Mouse (Mus musculus): Measurements from ENCODE around the gene Nedd4.

Nedd4 gene

DNA sequence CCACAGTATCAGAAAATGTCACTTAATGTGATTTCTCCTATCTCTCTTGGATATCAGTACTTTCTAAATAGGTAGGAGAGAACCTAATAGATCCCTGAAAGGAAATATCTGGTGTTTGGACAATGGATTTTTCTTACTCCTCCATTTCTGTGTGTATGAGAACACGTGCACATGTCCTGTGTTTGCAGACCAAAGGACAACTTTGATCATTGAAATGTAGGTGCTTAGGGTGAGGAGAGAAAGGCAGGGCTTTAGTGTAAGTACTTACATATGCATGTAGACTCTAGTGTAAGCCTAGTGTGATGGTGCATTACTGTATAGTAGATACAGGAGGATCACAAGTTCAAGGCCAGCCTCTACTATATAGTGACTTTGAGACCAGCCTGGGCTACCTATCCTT lies 21.1 kb downstream of the Nedd4 start:
- DNase-seq: no peak

DNA sequence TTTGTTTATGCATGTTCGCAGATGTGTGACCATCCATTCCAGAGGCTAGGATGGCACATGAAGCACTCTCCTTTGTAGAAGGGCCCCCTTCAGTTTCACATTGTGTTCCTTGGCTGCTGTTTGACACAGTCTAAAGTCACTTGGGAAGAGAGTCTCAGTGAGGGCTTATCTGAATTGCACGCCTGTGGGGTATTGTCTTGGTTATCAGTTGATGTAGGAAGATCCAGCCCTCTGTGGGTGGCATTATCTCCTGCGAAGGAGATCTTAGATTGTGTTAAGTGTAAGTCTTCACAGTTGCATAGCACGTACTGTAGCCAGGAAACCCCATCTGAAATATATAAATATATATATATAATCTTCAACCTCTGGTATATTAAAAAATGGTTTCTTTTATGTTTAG lies 23.1 kb downstream of the Nedd4 start:
- no peak for DNase-seq

DNA sequence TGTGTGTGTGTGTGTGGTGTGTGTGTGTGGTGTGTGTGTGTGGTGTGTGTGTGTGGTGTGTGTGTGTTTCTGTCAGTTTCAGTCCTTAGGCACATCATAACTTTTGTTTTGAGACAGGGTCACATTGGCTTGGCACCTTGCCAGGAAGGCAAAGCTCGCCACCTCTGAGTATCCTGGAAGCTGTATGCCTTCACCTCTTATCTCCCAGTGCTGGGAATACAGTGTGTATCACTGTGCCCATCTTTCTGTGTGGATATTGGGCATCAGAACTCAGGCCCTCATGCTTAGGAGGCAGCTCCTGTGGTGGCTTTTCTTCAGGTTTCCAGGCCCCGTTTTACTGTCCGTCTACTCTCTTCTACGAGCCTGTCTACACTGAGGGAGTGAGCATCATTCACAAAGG lies 24.4 kb downstream of the Nedd4 start:
- DNase-seq: no peak

DNA sequence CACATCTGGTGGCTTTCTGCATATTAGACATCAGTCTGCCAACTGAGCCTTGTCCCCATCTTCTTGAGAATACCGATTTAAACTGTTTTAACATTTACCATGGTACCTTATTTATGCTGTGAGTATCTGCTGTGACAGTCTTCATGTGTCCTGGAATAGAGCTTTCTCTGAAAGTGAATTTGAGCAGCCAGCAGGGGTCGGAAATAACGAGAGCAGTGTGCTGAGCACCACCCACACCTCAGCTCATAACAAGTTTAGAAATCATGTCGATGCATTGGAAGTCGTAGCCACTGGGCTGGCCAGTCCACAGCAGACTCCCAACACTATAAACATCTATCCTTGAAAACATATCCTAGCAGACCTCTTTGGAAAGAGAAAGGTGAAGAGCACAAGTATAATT lies 27.4 kb downstream of the Nedd4 start:
- DNase-seq: no peak

DNA sequence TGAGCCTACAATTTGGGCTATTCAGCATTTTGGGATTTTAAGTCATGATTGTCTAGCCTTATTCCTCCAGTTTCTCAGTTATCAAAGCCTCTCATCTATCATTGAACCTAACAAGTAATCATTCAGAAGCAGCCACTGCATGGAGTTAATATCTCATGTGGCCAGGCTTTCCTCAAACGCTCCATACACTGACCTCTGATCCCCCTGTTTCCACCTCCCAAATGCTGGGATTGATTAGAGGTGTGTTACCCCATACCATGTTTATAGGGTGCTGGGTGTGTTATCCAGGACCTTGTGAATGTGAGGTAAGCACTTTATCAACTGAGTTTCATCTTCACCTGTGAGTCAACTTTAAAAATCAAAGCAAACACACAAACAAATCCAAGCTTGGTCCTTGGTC lies 28.7 kb downstream of the Nedd4 start:
- DNase-seq: no peak

DNA sequence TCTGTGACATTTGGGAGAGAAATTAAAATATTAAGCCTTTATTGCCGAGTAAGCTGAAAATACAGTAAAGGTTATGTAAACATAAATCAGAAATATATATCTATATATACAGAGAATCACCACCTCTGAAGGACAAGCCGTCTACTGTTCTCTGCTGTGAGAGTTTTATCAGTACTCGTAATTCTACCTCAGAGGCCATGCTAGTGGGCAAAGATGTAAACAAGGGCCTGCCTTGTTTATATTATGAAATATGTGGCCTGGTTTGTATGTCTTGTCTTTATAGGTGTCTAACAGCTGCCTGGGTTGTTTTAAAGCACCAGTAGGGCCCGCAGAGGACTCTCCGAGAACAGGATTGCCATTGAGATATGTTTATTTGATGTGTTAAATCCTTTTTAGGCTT lies 29.8 kb downstream of the Nedd4 start:
- no peak for DNase-seq

DNA sequence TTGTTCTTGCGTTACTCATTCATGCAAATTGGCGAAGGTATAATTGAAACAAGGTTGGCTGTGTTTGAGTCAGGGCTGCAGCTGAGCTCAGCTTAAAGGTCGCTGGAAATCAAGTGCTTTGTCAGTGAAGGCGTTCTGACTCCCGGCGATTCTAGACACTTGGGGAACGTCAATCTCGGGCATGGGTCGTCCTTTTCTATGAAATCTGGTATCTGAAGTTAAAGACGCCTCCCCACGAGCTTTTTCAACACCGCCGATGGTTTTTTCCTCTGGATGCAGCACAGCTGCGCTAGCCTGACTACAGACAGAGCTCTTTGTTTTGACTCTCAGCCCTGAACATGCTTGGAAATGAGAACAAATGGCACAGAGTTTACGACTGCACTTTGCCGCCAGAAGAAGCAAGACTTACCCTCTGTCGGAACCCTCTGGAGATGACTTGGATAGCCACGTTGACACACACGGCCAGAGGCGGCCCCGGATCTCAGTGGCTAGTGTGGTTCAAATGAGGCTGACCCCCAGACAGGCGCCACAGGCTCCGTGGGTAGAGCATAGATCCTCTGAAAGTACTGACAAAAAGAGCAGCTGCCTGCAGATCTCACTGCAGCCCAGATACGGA lies 31.0 kb downstream of the Nedd4 start:
- DNase-seq: no peak

DNA sequence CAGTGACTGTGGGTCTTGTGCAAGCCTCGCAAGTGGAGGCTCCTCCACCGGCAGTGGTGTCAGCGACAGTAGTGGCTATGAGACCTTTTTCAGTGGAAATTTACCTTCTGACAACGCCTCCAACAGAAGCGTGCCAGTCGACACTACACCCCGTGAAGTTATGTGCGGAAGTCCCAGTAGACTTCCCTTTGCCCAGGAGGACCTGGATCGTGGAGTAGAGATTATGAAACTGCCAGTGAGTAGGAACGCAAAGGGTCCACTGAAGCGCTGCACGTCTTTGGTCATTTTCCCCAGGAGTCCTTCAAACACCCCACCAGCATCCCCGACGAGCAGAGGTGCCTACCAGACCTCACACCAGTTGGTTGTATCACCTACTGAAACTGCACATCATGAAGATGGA lies 31.7 kb downstream of the Nedd4 start:
- DNase-seq: no peak

DNA sequence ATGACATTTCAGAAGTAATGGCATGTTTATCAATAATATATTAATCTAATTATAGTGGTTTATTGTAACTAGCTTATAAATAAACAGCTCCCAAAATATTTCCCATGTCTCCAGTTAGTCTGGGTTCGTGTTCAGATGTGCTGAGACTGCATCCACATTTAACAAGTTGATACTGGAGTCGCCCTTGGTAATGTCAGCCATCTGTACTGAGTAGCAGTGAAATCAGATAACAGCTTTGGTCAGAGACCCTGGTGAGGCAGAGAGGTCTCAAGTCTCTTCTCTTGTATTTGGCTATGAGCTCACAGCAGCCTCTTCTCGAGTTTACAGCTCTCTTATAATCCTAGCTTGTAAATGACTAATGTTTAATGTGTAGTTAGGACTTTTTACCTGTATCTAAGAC lies 34.4 kb downstream of the Nedd4 start:
- no peak for DNase-seq

DNA sequence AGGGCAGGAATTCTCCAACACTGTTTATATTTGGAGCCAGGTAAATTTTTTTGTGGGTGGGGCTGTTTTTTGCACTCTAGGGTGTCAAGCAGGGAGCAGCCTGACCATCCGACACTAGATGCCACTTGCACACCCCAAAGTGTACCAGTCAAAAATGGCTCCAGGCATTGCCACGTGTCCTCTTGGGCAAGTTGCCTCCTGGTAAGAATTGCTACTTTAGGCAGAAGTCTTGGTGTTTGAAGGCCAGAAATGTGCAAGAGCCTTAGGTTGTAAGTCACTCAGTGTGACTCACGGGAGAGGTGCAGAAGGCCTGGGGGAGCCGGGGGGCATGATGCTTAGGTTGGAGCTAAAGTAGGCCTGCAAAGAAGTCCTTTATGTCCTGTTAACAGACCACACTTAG lies 35.6 kb downstream of the Nedd4 start:
- DNase-seq: no peak

DNA sequence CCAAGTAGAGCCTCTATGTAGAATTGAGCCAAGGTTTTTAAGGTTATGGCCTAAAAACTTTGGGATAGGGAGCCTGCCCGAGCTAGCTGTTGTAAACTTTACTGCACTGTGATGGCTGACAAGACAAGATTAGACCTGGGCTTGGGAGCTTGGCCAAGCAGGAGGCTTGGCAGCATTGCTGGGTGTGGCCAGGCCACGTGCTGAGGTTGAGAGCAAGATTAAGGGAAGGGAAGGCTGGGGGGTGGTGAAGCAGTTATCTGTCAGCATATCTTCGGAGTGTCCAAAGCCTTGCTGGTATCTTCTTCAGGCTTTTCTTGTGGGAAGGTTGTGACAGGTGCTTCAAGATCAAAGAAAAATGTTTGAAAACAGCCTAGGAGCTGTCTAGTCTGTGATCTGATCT lies 37.6 kb downstream of the Nedd4 start:
- DNase-seq: no peak

DNA sequence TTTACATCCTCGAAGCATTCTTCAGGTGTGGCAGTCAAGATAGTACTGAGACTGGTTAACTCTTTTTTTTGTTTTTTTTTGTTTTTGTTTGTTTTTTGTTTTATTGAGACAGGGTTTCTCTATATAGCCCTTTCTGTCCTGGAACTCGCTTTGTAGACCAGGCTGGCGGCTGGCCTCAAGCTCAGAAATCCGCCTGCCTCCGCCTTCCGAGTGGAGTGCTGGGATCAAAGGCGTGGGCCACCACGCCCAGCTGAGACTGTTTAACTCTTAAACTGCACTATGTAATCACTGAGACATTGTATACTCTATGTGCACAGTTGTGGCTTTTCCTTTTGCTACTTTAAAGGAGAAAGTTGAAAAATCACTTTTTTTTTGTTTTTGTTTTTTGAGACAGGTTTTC lies 39.3 kb downstream of the Nedd4 start:
- DNase-seq: no peak

DNA sequence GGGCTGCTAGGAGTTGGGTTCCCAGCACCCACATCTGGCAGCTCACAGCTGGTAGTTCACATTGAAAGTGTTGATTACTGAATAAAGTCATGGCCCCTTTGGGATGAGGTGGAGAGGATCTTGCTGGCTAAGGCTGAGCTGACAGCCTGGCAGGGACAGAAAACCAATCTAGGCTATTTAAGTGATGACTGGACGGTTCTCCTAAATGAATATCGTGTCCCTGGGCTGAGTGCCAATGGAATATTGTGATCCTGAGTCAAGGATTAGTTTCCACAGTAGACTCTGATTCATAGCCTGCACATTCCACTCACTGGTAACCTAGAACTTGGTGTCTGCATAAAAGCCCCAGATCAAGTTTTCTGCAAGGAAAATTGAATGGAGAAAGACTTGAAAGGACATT lies 39.9 kb downstream of the Nedd4 start:
- no peak for DNase-seq

DNA sequence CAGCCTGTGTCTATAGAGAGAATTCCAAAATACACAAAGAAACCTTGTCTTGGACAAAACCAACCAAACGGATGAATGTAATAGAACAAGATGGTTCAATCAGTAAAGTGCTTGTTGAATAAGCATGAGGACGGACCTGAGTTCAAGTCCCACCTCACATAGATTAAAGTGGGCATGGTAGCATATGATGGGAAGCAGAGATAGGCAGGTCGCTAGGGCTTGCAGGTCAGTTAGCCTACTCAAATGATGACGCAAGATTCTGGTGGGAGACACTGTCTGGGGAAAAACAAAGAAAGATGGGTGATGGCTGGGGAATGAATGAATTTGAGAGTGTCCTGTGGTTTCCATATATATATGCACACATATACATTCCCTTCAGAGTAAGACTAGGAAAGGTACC lies 41.0 kb downstream of the Nedd4 start:
- no peak for DNase-seq

DNA sequence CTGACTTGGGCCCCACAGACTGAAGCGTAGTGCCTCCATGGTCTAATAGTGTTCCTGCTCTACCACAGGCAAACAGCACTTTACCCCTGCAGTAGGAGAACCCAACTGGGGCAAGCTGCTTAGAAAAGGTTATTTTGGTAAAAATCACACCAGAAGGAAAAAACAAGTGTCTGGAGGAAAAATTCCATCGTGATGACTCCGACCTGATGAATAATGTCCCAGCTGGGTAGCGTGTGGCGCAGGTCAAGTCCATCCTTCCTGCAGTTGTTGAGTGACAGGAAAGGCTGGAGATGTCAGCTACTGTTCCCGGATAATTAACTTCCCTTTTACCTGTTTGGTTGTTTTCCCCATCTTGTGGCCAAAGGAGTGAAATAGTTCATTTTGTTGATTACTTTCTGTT lies 41.6 kb downstream of the Nedd4 start:
- no peak for DNase-seq

DNA sequence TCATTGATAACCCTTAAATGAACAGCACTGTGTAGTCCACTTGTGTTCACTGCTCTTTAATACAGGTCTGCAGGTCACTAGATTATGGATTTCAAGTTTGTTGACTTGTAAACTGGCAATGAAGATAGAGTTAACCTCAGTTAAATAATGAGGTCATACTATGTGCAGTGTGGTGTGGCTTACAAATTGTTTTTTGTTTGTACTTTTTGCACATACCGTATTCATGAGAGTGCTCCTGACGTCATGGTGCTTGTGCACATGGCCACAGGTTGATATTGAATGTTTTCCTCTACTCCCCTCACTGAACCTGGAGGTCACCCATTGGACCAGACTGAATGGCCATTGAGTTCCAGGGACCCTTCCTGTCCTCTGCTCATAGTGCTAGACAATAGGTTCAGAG lies 43.1 kb downstream of the Nedd4 start:
- DNase-seq: no peak

DNA sequence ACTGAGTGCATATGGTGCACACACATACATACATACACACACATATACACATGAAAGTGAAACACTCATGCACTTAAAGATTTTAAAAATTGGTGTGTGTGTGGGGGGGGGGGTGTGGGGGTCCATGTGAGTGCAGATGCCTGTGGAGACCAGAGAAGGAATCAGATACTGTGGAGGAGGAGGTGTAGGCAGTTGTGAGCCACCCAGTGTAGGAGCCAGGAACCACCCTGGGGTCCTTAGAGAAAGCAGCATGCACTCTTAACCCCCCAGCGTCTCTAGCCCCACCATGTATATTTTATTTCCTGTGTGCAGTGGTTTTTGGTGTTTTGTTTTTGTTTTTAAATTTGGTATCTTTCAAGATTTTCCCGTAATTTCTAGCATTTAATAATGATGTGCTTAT lies 45.9 kb downstream of the Nedd4 start:
- DNase-seq: no peak

DNA sequence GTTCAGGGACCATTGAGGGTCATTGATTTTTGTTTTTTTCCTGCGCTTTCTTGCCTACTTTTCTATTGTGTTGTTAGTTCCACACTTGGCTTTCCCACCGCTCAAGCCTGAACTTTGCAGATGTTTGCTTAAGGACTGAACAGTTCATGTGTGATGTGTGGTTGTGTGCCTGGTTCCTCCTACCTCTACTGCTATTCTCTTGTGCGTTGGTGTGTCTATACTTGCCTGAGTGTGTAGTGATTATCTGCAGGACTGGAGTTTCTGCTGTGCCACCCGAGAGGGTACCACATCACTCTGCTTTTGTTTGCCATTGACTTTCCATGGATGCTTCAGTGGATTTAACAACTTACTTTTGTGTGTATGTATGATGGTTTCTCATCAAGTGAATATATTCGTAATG lies 46.5 kb downstream of the Nedd4 start:
- no peak for DNase-seq

DNA sequence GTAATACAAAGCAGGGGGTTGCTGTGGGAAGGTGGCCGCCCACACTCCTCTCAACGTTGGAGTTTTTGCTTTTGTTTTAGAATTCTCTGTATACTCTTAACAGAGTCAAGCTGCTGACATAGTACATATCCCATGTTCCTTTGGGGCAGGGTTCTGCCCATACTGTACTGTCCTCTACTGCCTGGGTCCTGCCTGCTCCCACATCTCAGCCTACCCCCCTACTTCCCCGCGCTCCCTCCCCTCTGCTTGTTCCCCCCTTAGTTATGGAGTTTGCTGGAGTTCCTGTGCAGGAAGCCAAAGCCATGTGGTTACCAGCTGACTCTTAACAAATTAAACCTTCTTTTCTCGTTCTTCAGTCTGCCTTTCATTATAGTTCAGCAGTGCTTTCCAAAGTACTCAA lies 47.9 kb downstream of the Nedd4 start:
- DNase-seq: no peak

DNA sequence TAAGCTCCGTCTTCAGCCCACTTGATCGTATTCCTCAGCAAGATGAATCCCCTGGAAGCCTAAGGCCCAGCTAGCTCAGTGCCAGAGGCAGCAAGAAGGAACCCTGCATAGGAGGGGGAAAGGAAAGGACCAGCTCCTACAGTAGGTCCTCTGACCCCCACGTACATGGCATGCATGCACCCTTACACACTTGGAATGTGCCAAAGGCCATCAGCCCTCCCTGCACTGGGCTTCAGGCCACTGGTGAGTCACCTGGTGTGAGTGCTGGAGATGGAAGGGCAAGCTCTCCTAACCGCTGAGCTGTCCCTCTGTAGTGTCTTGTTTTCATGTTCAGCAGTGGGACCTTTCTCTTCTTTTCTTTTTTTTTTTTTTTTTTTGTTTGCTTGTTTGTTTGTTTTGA lies 52.8 kb downstream of the Nedd4 start:
- DNase-seq: no peak

DNA sequence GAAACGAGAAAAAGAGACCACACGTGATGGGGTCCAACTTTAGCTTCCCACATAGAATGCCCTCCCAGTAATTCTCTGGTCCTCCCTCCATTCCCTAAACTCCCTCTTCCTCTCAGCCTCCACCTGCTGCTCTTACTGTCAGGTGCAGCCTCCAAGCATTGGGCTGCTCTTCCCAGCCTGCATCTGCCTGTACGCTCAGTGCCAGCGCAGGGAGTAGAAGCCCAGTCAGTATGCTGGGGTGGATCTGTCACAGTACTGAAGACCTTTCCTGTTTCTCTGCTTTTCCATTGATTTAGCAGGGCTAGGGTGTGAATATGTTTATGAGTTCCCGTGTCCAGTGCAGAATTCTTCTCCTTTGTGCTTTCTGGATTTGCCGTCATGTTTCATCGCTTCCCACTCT lies 54.1 kb downstream of the Nedd4 start:
- no peak for DNase-seq

DNA sequence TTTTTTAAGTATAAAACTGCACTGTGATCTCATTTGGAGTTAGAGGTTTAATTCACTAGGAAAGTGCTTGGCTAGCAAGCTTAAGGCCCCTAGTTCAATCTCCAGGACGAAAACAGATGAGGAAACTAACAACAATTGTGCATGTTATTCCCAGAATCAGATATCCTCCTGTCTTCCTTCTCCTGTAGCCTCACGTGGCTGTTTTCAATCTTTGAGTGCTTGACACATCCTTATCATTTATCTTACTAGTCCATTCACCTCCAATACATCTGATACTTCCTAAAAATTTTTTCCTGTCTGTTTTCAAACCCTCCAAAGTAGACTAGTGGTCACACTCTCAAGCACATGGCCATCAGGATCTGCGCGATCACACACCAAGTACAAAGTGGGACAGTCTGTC lies 57.0 kb downstream of the Nedd4 start:
- DNase-seq: no peak

DNA sequence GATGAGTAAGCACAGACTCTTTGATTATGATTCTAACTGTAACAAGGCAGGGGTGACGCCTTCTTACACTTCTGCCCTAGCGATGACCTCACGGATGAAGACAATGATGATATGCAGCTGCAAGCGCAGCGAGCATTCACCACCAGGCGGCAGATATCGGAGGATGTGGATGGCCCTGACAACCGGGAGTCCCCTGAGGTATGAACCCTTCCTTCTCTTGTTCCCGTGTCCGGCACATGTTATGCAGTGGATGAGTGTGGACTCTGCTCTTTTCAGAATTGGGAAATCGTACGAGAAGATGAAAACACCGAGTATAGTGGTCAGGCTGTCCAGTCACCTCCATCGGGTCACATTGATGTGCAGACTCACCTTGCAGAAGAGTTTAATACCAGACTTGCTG lies 59.1 kb downstream of the Nedd4 start:
- no peak for DNase-seq

DNA sequence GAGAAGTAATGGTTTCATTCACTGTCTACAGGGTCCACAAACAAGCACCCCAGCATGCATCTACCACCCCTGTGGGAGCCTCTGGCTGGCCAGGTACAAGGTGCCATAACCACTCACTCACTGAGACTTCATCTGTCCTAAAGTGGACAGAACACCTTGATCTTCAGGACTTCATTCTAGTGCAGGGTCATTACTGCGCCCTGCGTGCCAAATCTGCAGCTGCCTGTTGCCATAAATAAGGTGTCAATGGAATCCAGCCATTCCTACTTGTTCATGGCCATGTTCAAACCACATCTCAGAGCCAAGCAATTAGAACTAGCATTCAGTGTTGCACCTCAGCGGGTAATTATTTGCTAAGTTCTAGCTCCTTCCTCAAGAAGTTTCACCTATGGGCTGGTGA lies 60.5 kb downstream of the Nedd4 start:
- DNase-seq: no peak

DNA sequence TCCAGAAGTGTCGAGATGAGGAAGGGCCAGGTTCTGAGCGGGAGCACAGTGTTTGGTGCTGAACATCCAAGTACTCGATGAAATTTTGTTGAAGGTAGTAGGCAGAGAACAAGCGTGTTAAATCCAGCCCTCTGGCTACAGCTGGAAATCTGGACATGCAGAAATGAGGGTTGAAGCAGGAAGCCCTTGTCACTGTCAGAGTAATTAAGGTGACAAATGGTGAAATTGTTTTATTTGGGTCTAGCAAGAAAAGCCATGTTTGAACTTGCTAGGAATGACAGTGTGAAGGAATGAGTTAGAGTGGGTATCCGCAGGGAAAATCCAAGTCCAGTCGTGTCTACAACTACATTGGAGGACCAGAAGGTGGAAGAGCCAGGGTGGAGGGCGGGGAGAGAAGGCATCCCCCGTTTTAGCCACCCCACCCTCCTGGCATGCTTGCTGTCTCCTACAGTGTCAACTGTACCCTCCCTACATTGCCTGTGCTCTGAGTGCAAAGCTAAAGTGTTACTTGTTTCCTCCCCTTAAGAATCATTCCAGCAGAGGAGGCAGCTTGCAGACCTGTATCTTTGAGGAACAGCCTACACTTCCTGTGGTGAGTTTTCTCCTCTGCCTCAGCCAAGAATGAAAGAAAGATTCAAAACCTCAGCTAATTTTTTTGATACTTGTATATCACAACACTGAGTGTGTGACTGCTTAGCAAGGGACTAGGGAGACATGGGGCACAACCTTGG lies 62.5 kb downstream of the Nedd4 start:
- DNase-seq: no peak
